Mouse (Mus musculus) ES-E14 (cell line): ENCODE data around the gene Peak1. TPM values are rescaled to one million over a fixed set of nuclear protein-coding genes. Genes with fewer than 3 reads are reported as not detected.
A peak's percentile ranks its signal among the peaks of the same experiment; 100 is the strongest.

Source experiments
- DNase-seq: peaks from one replicate; pipeline ENCODE4 v3.0.0-alpha.2; 2013; ENCODE audit warnings: low read depth, low spot score
- H3K27ac ChIP-seq: 2 replicates; pipeline ENCODE4 v1.5.1; 2012; ENCODE audit warnings: low read depth, mild to moderate bottlenecking, low read length, moderate library complexity, mixed read lengths; ENCODE audit not compliant: poor library complexity, insufficient read depth, severe bottlenecking
- H3K36me3 ChIP-seq: 2 replicates; pipeline ENCODE4 v1.6.1; 2012; ENCODE audit warnings: mild to moderate bottlenecking, low read length, moderate library complexity, mixed read lengths; ENCODE audit not compliant: control insufficient read depth, poor library complexity, insufficient read depth, severe bottlenecking
- H3K4me1 ChIP-seq, 2 experiments: fragments of 150-350 bp in 1 of 2; sonication (generic) in 1 of 2; 2 replicates each; pipeline ENCODE4 v1.6.1; 2012; ENCODE audit warnings: low read length in 2 of 2, mild to moderate bottlenecking in 1 of 2, mixed read lengths in 1 of 2; ENCODE audit not compliant: control insufficient read depth in 2 of 2, insufficient read depth in 2 of 2, poor library complexity in 1 of 2
- H3K4me3 ChIP-seq, 2 experiments: fragments of 150-350 bp in 1 of 2; sonication (generic) in 1 of 2; 2 replicates each; pipeline ENCODE4 v1.5.1; 2012; ENCODE audit warnings: low read length in 2 of 2, low read depth in 1 of 2, mild to moderate bottlenecking in 1 of 2, mixed read lengths in 1 of 2; ENCODE audit not compliant: insufficient read depth in 1 of 2, poor library complexity in 1 of 2, severe bottlenecking in 1 of 2
- H3K9ac ChIP-seq: 2 replicates; pipeline ENCODE4 v1.6.1; 2012; ENCODE audit warnings: low read depth, mild to moderate bottlenecking, low read length, mixed read lengths; ENCODE audit not compliant: poor library complexity, insufficient read depth, severe bottlenecking
- H3K9me3 ChIP-seq: fragments of 150-350 bp; sonication (generic); 2 replicates; pipeline ENCODE4 v1.6.1; 2012; ENCODE audit warnings: low read depth, mild to moderate bottlenecking, low read length; ENCODE audit not compliant: control insufficient read depth, insufficient read depth
- CHD2 ChIP-seq: IDR thresholded peaks from 2 replicates; pipeline ENCODE4 v1.6.1; 2014; ENCODE audit warnings: mild to moderate bottlenecking, low read depth, low read length, inconsistent platforms
- HCFC1 ChIP-seq: IDR thresholded peaks from 2 replicates; pipeline ENCODE4 v1.6.1; 2012; ENCODE audit warnings: low read length, inconsistent platforms, borderline replicate concordance; ENCODE audit not compliant: insufficient read depth
- MAFK ChIP-seq: IDR thresholded peaks from 2 replicates; pipeline ENCODE4 v1.6.1; 2014; ENCODE audit warnings: mild to moderate bottlenecking, low read depth, low read length, inconsistent platforms; ENCODE audit not compliant: insufficient read depth
- ZC3H11A ChIP-seq: IDR thresholded peaks from 2 replicates; pipeline ENCODE4 v1.6.1; 2012; ENCODE audit warnings: low read depth, mild to moderate bottlenecking, inconsistent platforms, low read length, borderline replicate concordance
- ZNF384 ChIP-seq: IDR thresholded peaks from 2 replicates; pipeline ENCODE4 v1.6.1; 2012; ENCODE audit warnings: low read depth, low read length, inconsistent platforms
- in situ Hi-C, 2 experiments: fragments of 600-800 bp; cut with MboI; formaldehyde crosslinking; loops; one replicate each; pipeline ENCODE4 v1.15.1; 2025; ENCODE audit warnings: low sequenced_read_pairs in 2 of 2, inconsistent platforms in 1 of 2; ENCODE audit not compliant: unreplicated experiment in 2 of 2
- total RNA-seq: library from RNA; depleted of rRNA; stranded (reverse); fragments of 300-350 nt; gene quantifications from 2 replicates; pipeline ENCODE4 v1.2.3, GENCODE M21; 2012

The Peak1 gene
- total RNA-seq, 1 experiment = 14.5 TPM

DNA sequence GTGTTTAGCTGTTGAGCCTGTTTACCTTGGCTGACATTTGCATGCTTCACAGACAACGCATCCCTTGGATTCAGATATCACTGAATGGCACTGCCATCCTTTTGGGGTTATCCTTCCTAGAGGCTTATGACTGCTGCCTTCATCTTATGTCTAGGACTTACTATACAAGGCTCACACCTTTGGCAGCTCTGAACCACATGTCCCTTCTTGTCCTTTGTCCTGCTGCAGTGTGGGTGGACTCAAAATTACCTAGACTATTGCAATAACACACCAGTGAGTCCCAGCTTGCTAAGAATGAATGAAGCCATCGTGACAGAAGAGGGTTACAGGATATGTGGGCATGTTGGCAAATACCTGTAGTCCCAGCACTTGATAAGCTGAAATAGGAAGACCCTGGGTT lies 199.8 kb downstream of the Peak1 start:
- no peak overlapping the region for H3K27ac ChIP-seq
- in situ Hi-C loops = loop anchor here in 1 of 2 experiments (25.0 kb wide), 1 partner anchor 344 kb away; no protein-coding TSS in a partner anchor
- no peak overlapping the region for H3K9ac ChIP-seq
- no peak overlapping the region for H3K4me3 ChIP-seq
- H3K36me3 ChIP-seq = no peaks in the 10 kb centered on the region
- TF ChIP-seq CHD2 (no peak), ZC3H11A (no peak), MAFK (no peak), HCFC1 (no peak), ZNF384 (no peak)
- H3K4me1 ChIP-seq = 0 out of 4 replicates have a peak, but pooled peaks cover 0 to 3% of the 10 kb centered on the region in 2 experiments
- no peak for DNase-seq
- H3K9me3 ChIP-seq = no peaks in the 10 kb centered on the region

DNA sequence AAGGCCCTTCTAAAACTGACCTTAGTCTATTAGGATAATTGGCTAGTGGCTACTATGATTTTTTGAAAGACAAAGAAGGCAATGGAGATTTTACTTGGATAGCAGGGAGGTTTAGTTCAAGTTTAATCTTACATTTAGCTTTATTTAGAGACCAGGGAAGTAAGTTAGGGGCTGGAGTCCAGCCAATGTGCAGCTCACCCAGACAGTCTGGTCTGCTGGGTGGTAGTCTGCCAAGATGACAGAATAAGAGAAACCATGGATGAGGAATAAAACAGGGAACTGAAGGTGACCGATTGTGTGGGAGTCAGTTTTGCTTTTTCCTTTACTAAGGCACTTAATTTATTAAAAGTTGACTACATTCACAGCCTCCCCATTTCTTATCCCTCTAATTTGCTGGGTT lies 200.5 kb downstream of the Peak1 start:
- H3K4me3 ChIP-seq = no peak overlapping the region
- 0 out of 4 replicates have a peak, but pooled peaks cover 0 to 3% of the 10 kb centered on the region in 2 experiments for H3K4me1 ChIP-seq
- no peak overlapping the region for H3K27ac ChIP-seq
- H3K9me3 ChIP-seq = no peaks in the 10 kb centered on the region
- no peak for DNase-seq
- H3K9ac ChIP-seq = no peak overlapping the region
- TF ChIP-seq HCFC1 = no peak
- no peak for TF ChIP-seq MAFK
- TF ChIP-seq CHD2 = no peak
- no peak for TF ChIP-seq ZC3H11A
- TF ChIP-seq ZNF384 = no peak
- in situ Hi-C loops = loop anchor here in 1 of 2 experiments (25.0 kb wide), 1 partner anchor 345 kb away; no protein-coding TSS in a partner anchor
- no peaks in the 10 kb centered on the region for H3K36me3 ChIP-seq

DNA sequence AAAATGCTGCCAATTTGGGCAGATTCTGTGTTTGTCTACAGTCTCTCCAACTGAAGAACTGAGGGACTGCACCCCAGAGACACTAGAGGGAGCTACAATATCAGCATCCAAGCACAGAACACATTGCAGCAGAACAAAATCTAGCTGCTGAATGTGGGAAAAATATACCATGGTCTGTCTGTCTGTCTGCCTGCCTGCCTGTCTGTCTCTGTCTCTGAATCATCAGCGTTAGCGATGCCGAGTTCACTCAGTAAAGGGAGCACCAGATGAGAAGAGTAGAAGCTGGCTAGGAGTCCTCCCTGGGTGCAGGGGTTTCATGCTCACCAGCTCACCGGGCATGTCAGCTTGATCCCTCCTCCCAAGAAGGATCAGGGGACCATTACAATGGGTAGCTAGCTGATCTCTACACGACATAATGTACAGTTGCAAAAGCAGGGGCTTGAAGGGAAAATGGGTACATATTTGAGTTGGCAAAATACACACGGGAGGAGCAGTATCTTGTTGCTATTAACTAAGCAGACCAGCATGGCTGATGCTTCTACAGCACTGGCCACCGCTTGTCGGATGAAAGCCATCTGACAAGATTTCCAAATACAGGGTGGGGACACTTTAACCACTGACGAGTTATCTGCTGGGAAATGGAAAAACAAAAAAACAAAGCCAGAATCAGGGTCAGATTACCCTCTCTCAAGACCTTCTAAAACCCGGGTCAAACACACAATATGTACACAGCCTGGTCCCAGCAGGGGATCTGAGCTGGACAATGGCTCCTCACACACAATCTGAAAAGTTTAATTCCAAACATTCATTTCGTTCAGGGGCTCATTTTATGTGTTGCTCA lies 204.2 kb downstream of the Peak1 start:
- TF ChIP-seq HCFC1 (no peak), ZC3H11A (no peak), MAFK (no peak), CHD2 (no peak), ZNF384 (no peak)
- in situ Hi-C loops = loop anchor here in 1 of 2 experiments (25.0 kb wide), 1 partner anchor 349 kb away; no protein-coding TSS in a partner anchor
- DNase-seq = peak; percentile 33
- no peak overlapping the region for H3K9ac ChIP-seq
- no peaks in the 10 kb centered on the region for H3K9me3 ChIP-seq
- H3K27ac ChIP-seq = no peak overlapping the region
- 0 out of 4 replicates have a peak, but pooled peaks cover 0 to 3% of the 10 kb centered on the region in 2 experiments for H3K4me1 ChIP-seq
- no peak overlapping the region for H3K4me3 ChIP-seq
- no peaks in the 10 kb centered on the region for H3K36me3 ChIP-seq

DNA sequence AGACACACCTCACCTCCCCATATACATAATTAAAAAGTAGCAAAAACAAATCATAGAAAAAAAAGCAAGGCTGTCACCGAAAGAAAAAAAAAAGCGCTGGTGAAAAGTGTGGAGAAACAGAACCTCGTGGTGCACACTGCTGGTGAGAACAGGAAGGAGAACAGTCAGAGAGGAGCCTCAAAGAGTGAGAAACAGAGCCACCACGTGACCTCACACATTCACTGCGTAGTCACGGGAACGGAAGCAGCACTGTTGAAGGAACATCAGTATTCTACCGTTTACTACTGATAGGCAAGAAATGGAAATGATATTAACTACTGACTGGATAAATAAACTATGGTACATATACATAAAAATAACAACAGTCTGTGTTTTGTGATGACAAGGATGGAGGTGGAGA lies 209.1 kb downstream of the Peak1 start:
- Histone ChIP-seq H3K27ac (no peak overlapping the region), H3K9me3 (no peaks in the 10 kb centered on the region), H3K4me3 (no peak overlapping the region), H3K9ac (no peak overlapping the region), H3K36me3 (peaks cover 13% of the 10 kb centered on the region), H3K4me1 (0 out of 4 replicates have a peak, but pooled peaks cover 0 to 3% of the 10 kb centered on the region in 2 experiments)
- in situ Hi-C loops = loop anchor here (10.0 to 25.0 kb wide), 2 partner anchors 353 to 356 kb away; no protein-coding TSS in a partner anchor
- DNase-seq = no peak
- no peak for TF ChIP-seq ZC3H11A
- TF ChIP-seq ZNF384 = no peak
- TF ChIP-seq CHD2 = no peak
- no peak for TF ChIP-seq HCFC1
- TF ChIP-seq MAFK = no peak
